Mouse (Mus musculus) heart, postnatal 0 days (tissue): ENCODE measurements at regions not wholly inside any gene's neighbourhood (a gene's known extent, or its start where the extent isn't known, plus 50 kb on each side); places are given as distances from the start of the nearest gene placed in this dataset.

Experiments
- CTCF ChIP-seq: IDR thresholded peaks from 2 replicates; pipeline ENCODE4 v1.5.1; 2016; ENCODE audit warnings: antibody characterized with exemption, control low read depth, low read depth
- EP300 ChIP-seq: IDR thresholded peaks from 2 replicates; pipeline ENCODE4 v1.6.1; 2016; ENCODE audit warnings: antibody characterized with exemption, low read depth

DNA sequence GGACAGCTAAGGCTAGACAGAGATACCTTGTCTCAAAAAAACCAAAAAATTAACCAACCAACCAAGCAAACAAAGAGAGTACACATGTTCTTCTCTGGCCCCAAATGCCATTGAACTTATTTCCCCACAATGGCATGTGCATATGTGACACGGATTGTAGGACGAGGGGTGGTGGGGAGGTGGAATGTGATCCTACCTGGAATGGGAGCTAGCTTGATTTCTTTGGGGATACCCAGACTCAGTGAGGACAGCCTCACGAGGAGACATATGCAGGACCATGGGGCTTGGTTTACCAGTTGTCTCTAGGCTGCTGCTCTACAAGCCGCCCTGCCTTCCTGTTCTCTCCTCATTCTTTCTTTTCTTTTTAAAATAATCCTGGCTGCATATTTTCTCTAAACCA lies 55.9 kb upstream of the Slc25a33 start:
- no peak for TF ChIP-seq EP300
- no peak for TF ChIP-seq CTCF
